Mouse (Mus musculus) heart, embryonic 10.5 days (tissue): Measurements from ENCODE around the gene Ap5z1. TPM values are rescaled to one million over a fixed set of nuclear protein-coding genes. Genes with fewer than 3 reads are reported as not detected.
A peak's percentile ranks its signal among the peaks of the same experiment; 100 is the strongest.

ENCODE experiments used
- DNase-seq: peaks from one replicate; pipeline ENCODE4 v3.0.0-alpha.2; 2017; ENCODE audit warnings: low spot score
- H3K27ac ChIP-seq: fragments of 300-500 bp; sonication (generic); 2 replicates; pipeline ENCODE4 v1.5.1; 2016; ENCODE audit warnings: mild to moderate bottlenecking
- H3K27me3 ChIP-seq: fragments of 300-500 bp; sonication (generic); 2 replicates; pipeline ENCODE4 v1.6.1; 2016; ENCODE audit warnings: mild to moderate bottlenecking; ENCODE audit not compliant: poor library complexity, insufficient read depth, severe bottlenecking
- H3K36me3 ChIP-seq: fragments of 300-500 bp; sonication (generic); 2 replicates; pipeline ENCODE4 v1.6.1; 2016; ENCODE audit warnings: mild to moderate bottlenecking, moderate library complexity
- H3K4me1 ChIP-seq: fragments of 300-500 bp; sonication (generic); 2 replicates; pipeline ENCODE4 v1.6.1; 2016; ENCODE audit warnings: mild to moderate bottlenecking
- H3K4me3 ChIP-seq: fragments of 300-500 bp; sonication (generic); 2 replicates; pipeline ENCODE4 v1.5.1; 2016; ENCODE audit warnings: mild to moderate bottlenecking, moderate library complexity
- H3K9me3 ChIP-seq: fragments of 300-500 bp; sonication (generic); 2 replicates; pipeline ENCODE4 v1.6.1; 2016; ENCODE audit warnings: mild to moderate bottlenecking, moderate library complexity
- WGBS: fragments of 180-500 bp; shearing (Covaris S2); methylation state at CpG from one replicate; pipeline ENCODE4 v1.1.7; 2016; 5-methylcytosine and 5-hydroxymethylcytosine counted together
- polyA plus RNA-seq: library from polyadenylated mRNA; unstranded; fragments of >200 nt; fragmentation: Nextera tagmentation; extraction: Ambion mirVana; gene quantifications from 2 replicates; pipeline ENCODE4 v1.2.1, GENCODE M21; 2016

The Ap5z1 gene
- polyA plus RNA-seq, 1 experiment from 2014 or later = 8.7 TPM

DNA sequence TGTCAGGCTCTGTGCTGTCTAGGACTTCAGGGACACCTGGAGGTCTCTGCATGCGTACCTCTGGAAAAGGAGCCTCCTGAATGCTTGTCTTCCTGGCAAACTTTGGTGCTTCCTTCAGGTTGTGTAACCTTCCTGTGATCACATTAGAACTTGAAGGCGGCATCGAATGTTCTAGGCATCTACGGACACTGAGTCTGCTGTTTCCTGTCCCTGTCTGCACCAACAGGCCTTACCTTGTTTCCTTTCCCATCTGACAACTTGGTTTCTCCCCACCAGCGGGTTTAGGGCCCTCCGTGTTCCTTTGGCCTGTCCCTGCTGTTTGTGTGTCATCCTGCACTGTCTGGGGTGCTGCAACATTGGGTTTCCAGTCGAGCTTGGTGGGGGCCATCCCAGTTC is 21.7 kb upstream of the Ap5z1 start:
- H3K27me3 ChIP-seq = no peaks in the 10 kb centered on the region
- peaks cover 83% of the 10 kb centered on the region for H3K4me1 ChIP-seq
- no peaks in the 10 kb centered on the region for H3K9me3 ChIP-seq
- DNase-seq = no peak
- WGBS = 81% methylated on average over 7 of the region's 7 CpGs
- H3K27ac ChIP-seq = peak overlapping the region; percentile 93
- H3K4me3 ChIP-seq = no peak overlapping the region
- H3K36me3 ChIP-seq = peaks cover 10% of the 10 kb centered on the region; the same call in 1 of the 2 replicates

GRCm38 (mm10) chr5:142443514-142443913 is 20.2 kb upstream of the Ap5z1 start:
- 79% methylated on average over 15 of the region's 15 CpGs for WGBS
- H3K4me1 ChIP-seq = peaks cover 90% of the 10 kb centered on the region
- DNase-seq = no peak
- 0 out of 2 replicates have a peak overlapping the region, but pooled peaks have one; percentile 44 for H3K27ac ChIP-seq
- 0 out of 2 replicates have a peak, but pooled peaks cover 4% of the 10 kb centered on the region for H3K36me3 ChIP-seq
- no peaks in the 10 kb centered on the region for H3K27me3 ChIP-seq
- no peaks in the 10 kb centered on the region for H3K9me3 ChIP-seq
- H3K4me3 ChIP-seq = no peak overlapping the region

DNA sequence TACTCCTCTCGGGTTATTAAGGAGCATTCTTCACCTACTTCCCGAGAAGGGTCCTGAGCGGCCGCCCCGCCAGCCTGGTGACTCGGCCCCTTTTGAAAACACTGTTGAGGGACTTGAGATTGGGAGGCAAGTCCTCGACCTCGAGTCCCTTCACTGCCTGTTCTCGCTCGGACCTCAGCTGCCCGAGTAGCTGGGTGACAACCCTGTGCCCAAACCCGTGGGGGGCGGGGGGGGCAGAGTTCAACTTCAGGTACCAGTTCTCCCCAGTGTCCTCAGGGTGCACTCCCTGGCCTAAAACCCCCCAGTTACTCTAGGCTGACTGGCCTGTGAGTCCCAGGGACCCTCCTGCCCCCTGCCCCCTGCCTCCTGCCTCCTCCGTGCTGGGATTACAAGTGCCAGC is 19.8 kb upstream of the Ap5z1 start:
- H3K27me3 ChIP-seq = no peaks in the 10 kb centered on the region
- peaks cover 87% of the 10 kb centered on the region for H3K4me1 ChIP-seq
- H3K9me3 ChIP-seq = no peaks in the 10 kb centered on the region
- H3K27ac ChIP-seq = peak overlapping the region; percentile 44
- DNase-seq = no peak
- peaks cover under 1% of the 10 kb centered on the region; the same call in 1 of the 2 replicates for H3K36me3 ChIP-seq
- H3K4me3 ChIP-seq = no peak overlapping the region
- 67% methylated on average over 14 of the region's 14 CpGs for WGBS

- Histone ChIP-seq H3K27me3 (no peaks in the 10 kb centered on the region), H3K9me3 (no peaks in the 10 kb centered on the region), H3K4me3 (no peak overlapping the region), H3K27ac (peak overlapping the region; percentile 44), H3K4me1 (peaks cover 77% of the 10 kb centered on the region), H3K36me3 (peaks cover 9% of the 10 kb centered on the region)
- peak; percentile 83 for DNase-seq
- 42% methylated on average over 11 of the region's 11 CpGs for WGBS
Measured at GRCm38 (mm10) chr5:142444791-142445531, 18.8 kb upstream of the Ap5z1 start.

DNA sequence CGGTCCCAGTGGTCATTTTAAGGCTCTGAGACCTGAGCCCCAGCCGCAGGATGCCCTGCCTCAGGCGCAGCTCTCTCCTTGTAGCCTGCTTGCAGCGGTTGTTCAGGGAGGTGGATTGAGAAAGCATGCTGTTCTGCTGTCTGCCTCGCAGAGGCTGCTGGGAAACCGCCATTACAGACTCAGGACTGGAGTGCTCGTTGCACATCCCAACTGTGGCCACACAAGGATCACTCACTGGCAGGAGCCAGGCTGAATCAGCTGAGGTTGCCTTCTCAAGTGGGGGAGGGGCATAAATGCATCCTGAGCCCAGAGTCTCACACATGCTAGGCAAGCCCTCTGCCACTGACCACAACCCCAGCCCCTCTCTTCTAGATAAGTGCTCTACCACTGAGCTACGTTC is 18.0 kb upstream of the Ap5z1 start:
- no peak for DNase-seq
- Histone ChIP-seq H3K36me3 (peaks cover 17% of the 10 kb centered on the region), H3K4me1 (peaks cover 71% of the 10 kb centered on the region), H3K27ac (peak overlapping the region; percentile 44), H3K4me3 (no peak overlapping the region), H3K27me3 (no peaks in the 10 kb centered on the region), H3K9me3 (no peaks in the 10 kb centered on the region)
- WGBS = 41% methylated on average over 8 of the region's 8 CpGs

- peak overlapping the region; percentile 31; the same call in 1 of the 2 replicates for H3K4me3 ChIP-seq
- H3K36me3 ChIP-seq = peaks cover 34% of the 10 kb centered on the region
- WGBS = 11% methylated on average over 9 of the region's 9 CpGs
- H3K4me1 ChIP-seq = peaks cover 55% of the 10 kb centered on the region
- H3K9me3 ChIP-seq = no peaks in the 10 kb centered on the region
- DNase-seq = peak; percentile 95
- no peaks in the 10 kb centered on the region for H3K27me3 ChIP-seq
- peak overlapping the region; percentile 76 for H3K27ac ChIP-seq
Measured at GRCm38 (mm10) chr5:142448076-142448475, 15.7 kb upstream of the Ap5z1 start.

GRCm38 (mm10) chr5:142448623-142449022 is 15.1 kb upstream of the Ap5z1 start:
- no peaks in the 10 kb centered on the region for H3K27me3 ChIP-seq
- H3K9me3 ChIP-seq = no peaks in the 10 kb centered on the region
- H3K4me1 ChIP-seq = peaks cover 50% of the 10 kb centered on the region
- 0 out of 2 replicates have a peak overlapping the region, but pooled peaks have one; percentile 7 for H3K27ac ChIP-seq
- H3K4me3 ChIP-seq = no peak overlapping the region
- WGBS = 71% methylated on average over 12 of the region's 12 CpGs
- peaks cover 39% of the 10 kb centered on the region for H3K36me3 ChIP-seq
- no peak for DNase-seq

GRCm38 (mm10) chr5:142450846-142451245 is 12.9 kb upstream of the Ap5z1 start:
- H3K36me3 ChIP-seq = peaks cover 62% of the 10 kb centered on the region

GRCm38 (mm10) chr5:142451759-142452158 is 12.0 kb upstream of the Ap5z1 start:
- no peak overlapping the region for H3K4me3 ChIP-seq
- no peak for DNase-seq
- peaks cover 71% of the 10 kb centered on the region for H3K36me3 ChIP-seq
- WGBS = 33% methylated on average over 1 of the region's 1 CpGs
- H3K27ac ChIP-seq = no peak overlapping the region
- H3K27me3 ChIP-seq = no peaks in the 10 kb centered on the region
- peaks cover 33% of the 10 kb centered on the region for H3K4me1 ChIP-seq
- H3K9me3 ChIP-seq = no peaks in the 10 kb centered on the region

More at GRCm38 (mm10) chr5:142450846-142451245, 12.9 kb upstream of the Ap5z1 start:
- no peak overlapping the region for H3K27ac ChIP-seq
- no peak overlapping the region for H3K4me3 ChIP-seq
- no peaks in the 10 kb centered on the region for H3K27me3 ChIP-seq
- WGBS = 90% methylated on average over 9 of the region's 9 CpGs
- peaks cover 31% of the 10 kb centered on the region for H3K4me1 ChIP-seq
- no peak for DNase-seq
- H3K9me3 ChIP-seq = no peaks in the 10 kb centered on the region

DNA sequence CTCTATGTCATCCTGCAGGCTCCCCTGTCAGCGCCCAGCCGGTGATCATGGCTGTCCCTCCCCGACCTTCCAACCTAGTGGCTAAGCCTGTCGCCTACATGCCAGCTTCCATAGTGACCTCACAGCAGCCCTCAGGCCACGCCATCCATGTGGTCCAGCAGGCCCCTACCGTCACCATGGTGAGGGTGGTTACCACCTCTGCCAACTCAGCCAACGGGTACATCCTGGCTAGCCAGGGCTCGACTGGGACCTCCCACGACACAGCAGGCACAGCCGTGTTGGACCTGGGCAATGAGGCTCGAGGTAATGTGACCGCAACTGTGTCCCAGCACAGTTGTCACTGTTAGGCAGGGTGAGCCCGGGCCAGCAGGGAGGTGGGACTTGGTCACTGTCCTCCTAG is 10.0 kb upstream of the Ap5z1 start:
- H3K27me3 ChIP-seq = no peaks in the 10 kb centered on the region
- H3K9me3 ChIP-seq = no peaks in the 10 kb centered on the region
- H3K27ac ChIP-seq = no peak overlapping the region
- peaks cover 91% of the 10 kb centered on the region for H3K36me3 ChIP-seq
- H3K4me1 ChIP-seq = peaks cover 28% of the 10 kb centered on the region
- WGBS = 93% methylated on average over 13 of the region's 13 CpGs
- no peak for DNase-seq
- H3K4me3 ChIP-seq = no peak overlapping the region

DNA sequence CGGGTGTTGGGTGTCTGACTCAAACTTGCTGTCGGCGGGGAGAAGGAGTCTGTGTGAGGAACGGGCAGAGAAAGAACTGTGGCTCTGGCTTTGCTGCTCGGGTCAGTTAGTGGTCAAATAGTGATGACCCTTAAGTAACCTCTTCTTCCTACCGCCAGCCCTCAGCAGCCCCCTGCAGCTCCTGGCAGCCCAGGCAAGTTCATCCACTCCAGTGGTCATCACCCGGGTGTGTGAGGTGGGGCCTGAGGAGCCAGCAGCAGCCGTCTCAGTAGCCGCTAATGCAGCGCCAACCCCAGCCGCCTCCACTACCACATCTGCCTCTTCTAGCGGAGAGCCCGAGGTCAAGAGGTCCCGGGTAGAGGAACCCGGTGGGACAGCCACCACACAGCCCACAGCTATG is 7.4 kb upstream of the Ap5z1 start:
- Histone ChIP-seq H3K4me3 (no peak overlapping the region), H3K9me3 (no peaks in the 10 kb centered on the region), H3K27me3 (no peaks in the 10 kb centered on the region), H3K4me1 (peaks cover 27% of the 10 kb centered on the region), H3K36me3 (peaks cover 87% of the 10 kb centered on the region), H3K27ac (peak overlapping the region; percentile 24)
- DNase-seq = no peak
- 67% methylated on average over 15 of the region's 15 CpGs for WGBS

DNA sequence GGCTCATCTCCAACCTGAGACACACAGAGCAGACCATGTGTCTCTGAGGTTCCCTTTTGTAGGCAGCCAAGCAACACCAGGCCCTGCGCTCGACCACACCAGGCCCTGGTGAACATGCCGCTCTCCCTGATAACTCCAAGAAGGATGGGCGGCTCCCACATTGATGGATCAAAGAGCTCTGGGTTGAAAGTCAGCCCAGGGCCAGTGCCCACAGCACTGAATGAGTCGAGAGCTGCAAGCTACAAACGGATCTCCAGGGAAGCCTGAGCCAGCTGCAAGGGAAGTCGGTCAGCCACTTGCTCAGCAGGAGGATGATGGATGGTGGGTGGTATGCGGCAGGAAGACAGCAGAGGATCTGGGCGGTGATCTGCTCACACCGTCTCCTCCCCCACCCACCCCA is 6.4 kb upstream of the Ap5z1 start:
- no peak overlapping the region for H3K27ac ChIP-seq
- H3K36me3 ChIP-seq = peaks cover 90% of the 10 kb centered on the region
- 49% methylated on average over 10 of the region's 10 CpGs for WGBS

DNA sequence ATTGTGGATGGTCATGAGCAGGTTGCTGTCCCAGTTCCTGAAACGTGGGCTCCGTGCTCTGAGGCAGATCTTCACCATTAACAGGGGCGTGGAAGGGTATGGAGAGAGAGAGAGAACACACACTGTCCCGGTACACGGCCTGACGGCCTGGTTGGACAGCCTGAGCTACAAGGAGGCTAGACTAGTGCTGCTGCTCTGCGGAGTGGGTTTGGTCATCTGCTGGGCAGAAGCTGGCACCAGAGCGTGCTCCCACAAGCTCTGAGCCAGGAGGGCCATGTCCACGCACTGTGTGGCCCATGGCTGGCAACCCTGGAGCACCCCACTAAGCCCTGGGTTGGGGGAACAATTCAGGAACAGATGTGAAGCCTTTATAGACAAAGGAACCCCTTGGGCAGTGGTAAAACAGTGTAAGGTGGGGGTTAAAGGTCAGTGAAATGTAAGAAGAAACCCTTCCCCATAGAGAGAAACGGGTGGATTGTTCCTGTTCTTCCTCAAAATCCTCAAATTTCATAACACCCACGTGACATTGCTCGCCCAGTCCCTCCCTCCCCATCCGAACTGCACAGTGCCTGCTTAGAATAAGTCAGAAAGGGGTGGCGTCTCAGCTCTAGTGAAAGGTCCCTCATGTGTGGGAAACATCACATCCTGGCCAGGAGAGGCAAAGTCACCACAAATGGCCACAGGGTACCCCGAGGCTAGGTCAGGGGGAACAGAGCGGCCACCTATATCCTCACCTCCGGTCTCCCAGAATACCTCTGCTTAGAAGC is 4.8 kb upstream of the Ap5z1 start:
- Histone ChIP-seq H3K36me3 (peaks cover 78% of the 10 kb centered on the region), H3K4me3 (no peak overlapping the region), H3K9me3 (no peaks in the 10 kb centered on the region), H3K27ac (no peak overlapping the region), H3K27me3 (no peaks in the 10 kb centered on the region), H3K4me1 (peaks cover 24% of the 10 kb centered on the region; the same call in 1 of the 2 replicates)
- 90% methylated on average over 17 of the region's 17 CpGs for WGBS
- DNase-seq = no peak

More for the DNA sequence above, 6.4 kb upstream of the Ap5z1 start:
- peaks cover 24% of the 10 kb centered on the region for H3K4me1 ChIP-seq
- H3K27me3 ChIP-seq = no peaks in the 10 kb centered on the region
- no peak for DNase-seq
- no peaks in the 10 kb centered on the region for H3K9me3 ChIP-seq
- H3K4me3 ChIP-seq = no peak overlapping the region
